22 mouse cellular contexts compared by ENCODE assay signal in genomic region chr2:5420621-5421196, GRCm38 (mm10).
DNase-seq lines count a peak whose midpoint lies in the region; ATAC-seq and TF ChIP-seq lines count a peak whose summit lies in the region.
"Had no signal": no experiment of that assay in that cellular context is flagged by ENCODE, and none has a peak within 500 bp of the region (broad histone marks: within the 10 kb centered on the region; RNA-seq: fewer than 3 reads in every experiment).

No protein-coding gene starts in this region.

- ATAC-seq in hindbrain, postnatal 0 days, result no peak
- no peak for ATAC-seq in hindbrain, embryonic 13.5 days (ENCODE audit: low FRiP score)
- ATAC-seq in lung, embryonic 14.5 days (ENCODE audit: insufficient read depth), result no peak
- no peak for ATAC-seq in embryonic facial prominence, embryonic 11.5 days (replicated peaks; ENCODE audit: insufficient number of reproducible peaks, low FRiP score, low TSS enrichment, low read depth)
- ATAC-seq: activated CD4-positive, CD25-positive, alpha-beta regulatory T cell, adult 4 months had no signal

- H3K4me1 ChIP-seq in hindbrain, postnatal 0 days (ENCODE audit: insufficient read depth, low read length), result no peaks in the 10 kb centered on the region
- H3K4me1 ChIP-seq in hindbrain, embryonic 13.5 days (replicated peaks), result 0 out of 2 replicates have a peak, but pooled peaks cover under 1% of the 10 kb centered on the region
- 0 out of 2 replicates have a peak, but pooled peaks cover 3% of the 10 kb centered on the region for H3K4me1 ChIP-seq in lung, embryonic 14.5 days (ENCODE audit: insufficient read depth)
- H3K4me1 ChIP-seq in lung, adult 2 months (ENCODE audit: control insufficient read depth, insufficient read depth, low read length), result no peaks in the 10 kb centered on the region
- H3K4me1 ChIP-seq in CH12.LX (ENCODE audit: control insufficient read depth in 1 of 2, insufficient read depth in 2 of 2), result peaks cover 15 to 74% of the 10 kb centered on the region in 2 experiments
- no peaks in the 10 kb centered on the region for H3K4me1 ChIP-seq in embryonic facial prominence, embryonic 11.5 days (ENCODE audit: control insufficient read depth, insufficient read depth, low read length)
- H3K4me1 ChIP-seq in thymus, adult 2 months (replicated peaks; ENCODE audit: control insufficient read depth, insufficient read depth, low read length), result no peaks in the 10 kb centered on the region

- H3K79me2 ChIP-seq in CH12.LX (replicated peaks; ENCODE audit: control insufficient read depth, extremely low read depth, insufficient read depth, poor library complexity, severe bottlenecking), result no peaks in the 10 kb centered on the region; the same call in 1 of the 2 replicates

- no peak for TF ChIP-seq POLR2A in lung, adult 2 months (IDR thresholded peaks at IDR 0.05; ENCODE audit: borderline replicate concordance, extremely low read depth, low read depth, low read length)
- no peak for TF ChIP-seq POLR2A in CH12.LX (IDR thresholded peaks at IDR 0.05; ENCODE audit: low read depth, low read length)
- TF ChIP-seq POLR2A in thymus, adult 2 months (IDR thresholded peaks at IDR 0.05; ENCODE audit: control insufficient read depth, extremely low read depth, insufficient read depth, low read length, poor library complexity), result no peak

- no peak overlapping the region for H3K27ac ChIP-seq in hindbrain, postnatal 0 days
- no peak overlapping the region for H3K27ac ChIP-seq in hindbrain, embryonic 13.5 days
- H3K27ac ChIP-seq in lung, embryonic 14.5 days (ENCODE audit: low read depth), result no peak overlapping the region
- H3K27ac ChIP-seq in CH12.LX (ENCODE audit: insufficient read depth, low read depth), result peak overlapping the region; percentile 28; the same call in 1 of the 2 replicates
- H3K27ac ChIP-seq in embryonic facial prominence, embryonic 11.5 days (replicated peaks; ENCODE audit: low read depth, low read length), result no peak overlapping the region
- no peak overlapping the region for H3K27ac ChIP-seq in thymus, adult 2 months (ENCODE audit: control insufficient read depth, insufficient read depth, low read length)
- H3K27ac ChIP-seq: forebrain, embryonic 12.5 days; heart, adult 2 months; layer of hippocampus, adult 2 months; midbrain, embryonic 12.5 days; stomach, postnatal 0 days had no signal

- TF ChIP-seq CTCF in hindbrain, postnatal 0 days (IDR thresholded peaks at IDR 0.05; ENCODE audit: low read depth), result no peak
- no peak for TF ChIP-seq CTCF in lung, embryonic 14.5 days (IDR thresholded peaks at IDR 0.05; ENCODE audit: low read depth)
- TF ChIP-seq CTCF in lung, adult 2 months (IDR thresholded peaks at IDR 0.05; ENCODE audit: insufficient read depth, low read length), result no peak
- no peak for TF ChIP-seq CTCF in CH12.LX (conservative IDR thresholded peaks at IDR 0.05 in 1 of 2, IDR thresholded peaks at IDR 0.05 in 1 of 2; ENCODE audit: low read depth in 2 of 2, low read length in 2 of 2)
- no peak for TF ChIP-seq CTCF in thymus, adult 2 months (IDR thresholded peaks at IDR 0.05; ENCODE audit: borderline replicate concordance, control insufficient read depth, extremely low read depth, insufficient read depth, low read length, poor library complexity)

- no peak overlapping the region for H3K4me3 ChIP-seq in hindbrain, postnatal 0 days (ENCODE audit: low read length)
- no peak overlapping the region for H3K4me3 ChIP-seq in hindbrain, embryonic 13.5 days
- H3K4me3 ChIP-seq in lung, embryonic 14.5 days (ENCODE audit: low read depth, low read length), result no peak overlapping the region
- no peak overlapping the region for H3K4me3 ChIP-seq in lung, adult 2 months (replicated peaks; ENCODE audit: extremely low read depth, low read depth, low read length)
- no peak overlapping the region for H3K4me3 ChIP-seq in CH12.LX (replicated peaks in 1 of 3; ENCODE audit: low read depth in 2 of 3, low read length in 2 of 3, poor library complexity in 1 of 3)
- H3K4me3 ChIP-seq in embryonic facial prominence, embryonic 11.5 days (ENCODE audit: low read depth, low read length), result no peak overlapping the region
- H3K4me3 ChIP-seq in thymus, adult 2 months (ENCODE audit: control insufficient read depth, insufficient read depth, low read length), result no peak overlapping the region
- H3K4me3 ChIP-seq: forebrain, embryonic 12.5 days; heart, adult 2 months; layer of hippocampus, adult 2 months; midbrain, embryonic 12.5 days had no signal

- 42% methylated on average over 5 of the region's 5 CpGs for WGBS in hindbrain, postnatal 0 days
- WGBS in hindbrain, embryonic 13.5 days, result 66% methylated on average over 5 of the region's 5 CpGs
- WGBS in lung, embryonic 14.5 days, result 53% methylated on average over 5 of the region's 5 CpGs
- WGBS in lung, adult 2 months, result 73% methylated on average over 5 of the region's 5 CpGs
- WGBS in embryonic facial prominence, embryonic 11.5 days, result 36% methylated on average over 5 of the region's 5 CpGs
- 91% methylated on average over 5 of the region's 5 CpGs for WGBS in thymus, adult 2 months

- H3K9me3 ChIP-seq in hindbrain, postnatal 0 days (ENCODE audit: low read length), result no peaks in the 10 kb centered on the region
- H3K9me3 ChIP-seq in hindbrain, embryonic 13.5 days, result no peaks in the 10 kb centered on the region
- no peaks in the 10 kb centered on the region for H3K9me3 ChIP-seq in lung, embryonic 14.5 days (ENCODE audit: low read depth, low read length)
- H3K9me3 ChIP-seq in CH12.LX (replicated peaks; ENCODE audit: low read length), result no peaks in the 10 kb centered on the region
- H3K9me3 ChIP-seq in embryonic facial prominence, embryonic 11.5 days (replicated peaks; ENCODE audit: control insufficient read depth, low read length), result no peaks in the 10 kb centered on the region
- H3K9me3 ChIP-seq: forebrain, embryonic 12.5 days; midbrain, embryonic 12.5 days had no signal

- TF ChIP-seq RAD21 in CH12.LX (IDR thresholded peaks at IDR 0.05; ENCODE audit: low read depth, low read length), result no peak

- dilution Hi-C loops in CH12.LX (cut with MboI; ENCODE audit: extremely low pct_ligation_motif_present, extremely low pct_unique_long_range_greater_than_20kb, low sequenced_read_pairs), result no loop called here

- DNase-seq in hindbrain, postnatal 0 days (ENCODE audit: low spot score), result peak; percentile 36
- peak; percentile 50 for DNase-seq in lung, embryonic 14.5 days
- no peak for DNase-seq in lung, adult 2 months
- DNase-seq in CH12.LX (ENCODE audit: extremely low read depth), result peak; percentile 54
- peak; percentile 73 for DNase-seq in embryonic facial prominence, embryonic 11.5 days (ENCODE audit: low spot score)
- no peak for DNase-seq in thymus, adult 2 months
- DNase-seq in thymus, postnatal 14 days, result no peak
- DNase-seq: adrenal gland, postnatal 10 days; cerebellum, adult 9-11 months; gastrocnemius, postnatal 10 days; heart, adult 2 months; kidney, adult 18-20 months; layer of hippocampus, postnatal 36 days; liver; lung, postnatal 4 days; thymus, postnatal 25 days had no signal

- H3K4me2 ChIP-seq in hindbrain, postnatal 0 days (ENCODE audit: low read depth, low read length), result no peak overlapping the region
- H3K4me2 ChIP-seq in hindbrain, embryonic 13.5 days, result no peak overlapping the region
- no peak overlapping the region for H3K4me2 ChIP-seq in lung, embryonic 14.5 days
- peak overlapping the region; percentile 4; the same call in 1 of the 2 replicates for H3K4me2 ChIP-seq in CH12.LX (ENCODE audit: insufficient read depth, low read depth, poor library complexity, severe bottlenecking)
- no peak overlapping the region for H3K4me2 ChIP-seq in embryonic facial prominence, embryonic 11.5 days (ENCODE audit: low read depth, low read length)
- H3K4me2 ChIP-seq: forebrain, embryonic 12.5 days; midbrain, embryonic 12.5 days had no signal

- no peak overlapping the region for H3K9ac ChIP-seq in hindbrain, postnatal 0 days (replicated peaks; ENCODE audit: low read length)
- H3K9ac ChIP-seq in hindbrain, embryonic 13.5 days, result no peak overlapping the region
- no peak overlapping the region for H3K9ac ChIP-seq in lung, embryonic 14.5 days
- peak overlapping the region; percentile 44; the same call in 1 of the 2 replicates for H3K9ac ChIP-seq in CH12.LX (ENCODE audit: insufficient read depth, low read depth)
- no peak overlapping the region for H3K9ac ChIP-seq in embryonic facial prominence, embryonic 11.5 days (replicated peaks; ENCODE audit: low read length)
- H3K9ac ChIP-seq: forebrain, embryonic 12.5 days; midbrain, embryonic 12.5 days had no signal

- in situ Hi-C loops in CH12.LX (cut with MboI; ENCODE audit: low pct_ligation_motif_present, low pct_unique_long_range_greater_than_20kb, low sequenced_read_pairs), result no loop called here

- no peaks in the 10 kb centered on the region for H3K27me3 ChIP-seq in hindbrain, postnatal 0 days (ENCODE audit: insufficient read depth, low read length)
- H3K27me3 ChIP-seq in hindbrain, embryonic 13.5 days, result no peaks in the 10 kb centered on the region
- no peaks in the 10 kb centered on the region for H3K27me3 ChIP-seq in lung, embryonic 14.5 days (ENCODE audit: insufficient read depth, low read length)
- no peaks in the 10 kb centered on the region for H3K27me3 ChIP-seq in CH12.LX (replicated peaks)
- no peaks in the 10 kb centered on the region for H3K27me3 ChIP-seq in embryonic facial prominence, embryonic 11.5 days (ENCODE audit: control insufficient read depth, insufficient read depth, low read length)
- no peaks in the 10 kb centered on the region for H3K27me3 ChIP-seq in thymus, adult 2 months (ENCODE audit: control insufficient read depth, insufficient read depth, low read length)
- H3K27me3 ChIP-seq: forebrain, embryonic 12.5 days had no signal

- TF ChIP-seq EP300 in CH12.LX (IDR thresholded peaks at IDR 0.05; ENCODE audit: low read length), result peak; percentile 93

- H3K36me3 ChIP-seq in hindbrain, postnatal 0 days (ENCODE audit: insufficient read depth, low read length), result no peaks in the 10 kb centered on the region
- H3K36me3 ChIP-seq in hindbrain, embryonic 13.5 days, result no peaks in the 10 kb centered on the region
- no peaks in the 10 kb centered on the region for H3K36me3 ChIP-seq in lung, embryonic 14.5 days (ENCODE audit: insufficient read depth)
- no peaks in the 10 kb centered on the region for H3K36me3 ChIP-seq in CH12.LX (replicated peaks in 1 of 2; ENCODE audit: control insufficient read depth in 1 of 2, insufficient read depth in 1 of 2, low read length in 1 of 2)
- H3K36me3 ChIP-seq in embryonic facial prominence, embryonic 11.5 days (replicated peaks; ENCODE audit: control insufficient read depth, insufficient read depth, low read depth, low read length), result no peaks in the 10 kb centered on the region
- no peaks in the 10 kb centered on the region for H3K36me3 ChIP-seq in thymus, adult 2 months (ENCODE audit: control insufficient read depth, insufficient read depth, low read length)
- H3K36me3 ChIP-seq: forebrain, embryonic 12.5 days; midbrain, embryonic 12.5 days had no signal

TF ChIP-seq in CH12.LX, 34 proteins besides CTCF, POLR2A, EP300 and RAD21 (continues in another document):
- peak; percentile 70; the same call in 1 of the 2 replicates for TF ChIP-seq ETS1 (conservative IDR thresholded peaks at IDR 0.05; ENCODE audit: low read depth, low read length)
- no peak for TF ChIP-seq POLR2AphosphoS2 (IDR thresholded peaks at IDR 0.05; ENCODE audit: low read depth, low read length)
- TF ChIP-seq MYC (IDR thresholded peaks at IDR 0.05; ENCODE audit: low read depth, low read length), result peak; percentile 57; the same call in 1 of the 2 replicates
- TF ChIP-seq JUND (conservative IDR thresholded peaks at IDR 0.05; ENCODE audit: low read depth, low read length), result peak; percentile 90

Comparison
In these comparisons a context has a peak if more than half of its experiments do, and no peak if none do; other contexts are left out.
1. DNase-seq: peak in hindbrain, postnatal 0 days (single experiment), lung, embryonic 14.5 days (single experiment), CH12.LX (single experiment) and embryonic facial prominence, embryonic 11.5 days (single experiment); none in lung, adult 2 months (single experiment), thymus, adult 2 months (single experiment) and thymus, postnatal 14 days (single experiment).